ENCODE assay signal across 20 mouse cellular contexts in the genomic region with DNA sequence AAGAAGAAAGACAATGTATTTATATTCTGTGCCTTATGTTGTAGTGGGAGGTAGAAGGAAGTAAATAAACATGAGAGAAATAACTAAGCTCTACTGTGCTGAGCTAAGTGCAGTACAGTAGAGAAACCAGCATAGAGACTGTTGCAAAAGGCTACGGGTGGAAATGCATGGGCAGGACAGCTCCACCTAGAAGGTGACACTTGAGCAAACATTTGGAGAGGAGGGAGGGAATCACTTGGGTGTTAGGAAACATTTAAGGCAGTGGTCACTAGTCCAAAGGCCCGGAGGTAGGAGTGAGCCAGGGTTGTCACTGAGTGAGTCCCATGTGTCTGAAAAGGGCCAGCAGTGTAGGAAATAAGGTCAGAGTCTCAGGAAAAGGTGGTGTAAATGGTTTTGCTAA.
"Had no signal": no experiment of that assay in that cellular context is flagged by ENCODE, and none has a peak within 500 bp of the region (broad histone marks: within the 10 kb centered on the region; RNA-seq: fewer than 3 reads in every experiment).

No protein-coding gene starts in this region.

- H3K9me3 ChIP-seq: limb, embryonic 12.5 days; limb, embryonic 15.5 days; midbrain, embryonic 12.5 days; midbrain, embryonic 15.5 days; neural tube, embryonic 12.5 days; neural tube, embryonic 15.5 days had no signal

- H3K4me1 ChIP-seq: limb, embryonic 12.5 days; limb, embryonic 15.5 days; midbrain, embryonic 12.5 days; midbrain, embryonic 15.5 days; neural tube, embryonic 12.5 days; neural tube, embryonic 15.5 days had no signal

- H3K27me3 ChIP-seq: limb, embryonic 12.5 days; limb, embryonic 15.5 days; midbrain, embryonic 12.5 days; midbrain, embryonic 15.5 days; neural tube, embryonic 12.5 days; neural tube, embryonic 15.5 days had no signal

- H3K4me2 ChIP-seq: limb, embryonic 12.5 days; limb, embryonic 15.5 days; midbrain, embryonic 12.5 days; midbrain, embryonic 15.5 days; neural tube, embryonic 12.5 days; neural tube, embryonic 15.5 days had no signal

- ATAC-seq: intestine, embryonic 16.5 days; midbrain, embryonic 15.5 days had no signal

- H3K4me3 ChIP-seq: limb, embryonic 12.5 days; limb, embryonic 15.5 days; midbrain, embryonic 12.5 days; midbrain, embryonic 15.5 days; neural tube, embryonic 12.5 days; neural tube, embryonic 15.5 days had no signal

- DNase-seq: kidney, adult 18-20 months; kidney, adult 9 months; kidney, postnatal 14 days; kidney, postnatal 4 days; layer of hippocampus, adult 9-11 months; left cerebral cortex, postnatal 4 days; lung, adult 2 months; lung, postnatal 14 days; lung, postnatal 4 days; right cerebral cortex, adult 18-20 months; right cerebral cortex, postnatal 14 days; right cerebral cortex, postnatal 4 days; thymus, postnatal 36 days had no signal

- H3K27ac ChIP-seq: limb, embryonic 12.5 days; limb, embryonic 15.5 days; midbrain, embryonic 12.5 days; midbrain, embryonic 15.5 days; neural tube, embryonic 12.5 days; neural tube, embryonic 15.5 days had no signal

- H3K9ac ChIP-seq: limb, embryonic 12.5 days; limb, embryonic 15.5 days; midbrain, embryonic 12.5 days; midbrain, embryonic 15.5 days; neural tube, embryonic 12.5 days; neural tube, embryonic 15.5 days had no signal
